Mouse (Mus musculus) lung, postnatal 0 days (tissue): ENCODE measurements at regions not wholly inside any gene's neighbourhood (a gene's known extent, or its start where the extent isn't known, plus 50 kb on each side); places are given as distances from the start of the nearest gene placed in this dataset.

ENCODE experiments used
- ATAC-seq: fragments of 200-750 bp; cut with Nextera tagmentation; 2 replicates; pipeline ENCODE4 v1.8.0; 2017; ENCODE audit warnings: moderate library complexity
- DNase-seq: peaks from one replicate; pipeline ENCODE4 v3.0.0-alpha.2; 2016; ENCODE audit warnings: low spot score
- H3K27ac ChIP-seq: fragments of 300-500 bp; sonication (generic); 2 replicates; pipeline ENCODE4 v1.5.1; 2014; ENCODE audit warnings: antibody characterized with exemption, mild to moderate bottlenecking, low read length, mixed read lengths
- H3K27me3 ChIP-seq: fragments of 300-500 bp; sonication (generic); replicated peaks from 2 replicates; pipeline ENCODE4 v1.6.1; 2014; ENCODE audit warnings: low read length, mixed read lengths; ENCODE audit not compliant: insufficient read depth
- H3K36me3 ChIP-seq: fragments of 300-500 bp; sonication (generic); 2 replicates; pipeline ENCODE4 v1.6.1; 2014; ENCODE audit warnings: low read length, mixed read lengths; ENCODE audit not compliant: insufficient read depth
- H3K4me1 ChIP-seq: fragments of 300-500 bp; sonication (generic); 2 replicates; pipeline ENCODE4 v1.6.1; 2014; ENCODE audit warnings: antibody characterized with exemption, low read depth, low read length, mixed read lengths; ENCODE audit not compliant: insufficient read depth
- H3K4me2 ChIP-seq: fragments of 300-500 bp; sonication (generic); replicated peaks from 2 replicates; pipeline ENCODE4 v1.6.1; 2014; ENCODE audit warnings: low read depth, mild to moderate bottlenecking, low read length, moderate library complexity, mixed read lengths
- H3K4me3 ChIP-seq: fragments of 300-500 bp; sonication (generic); 2 replicates; pipeline ENCODE4 v1.5.1; 2014; ENCODE audit warnings: low read depth, low read length
- H3K9ac ChIP-seq: fragments of 300-500 bp; sonication (generic); replicated peaks from 2 replicates; pipeline ENCODE4 v1.6.1; 2014; ENCODE audit warnings: low read depth, mild to moderate bottlenecking
- H3K9me3 ChIP-seq: fragments of 300-500 bp; sonication (generic); 2 replicates; pipeline ENCODE4 v1.6.1; 2016; ENCODE audit warnings: low read length, mixed read lengths
- CTCF ChIP-seq: IDR thresholded peaks from 2 replicates; pipeline ENCODE4 v1.5.1; 2016; ENCODE audit warnings: antibody characterized with exemption, mild to moderate bottlenecking
- EP300 ChIP-seq: IDR thresholded peaks from 2 replicates; pipeline ENCODE4 v1.6.1; 2016; ENCODE audit warnings: antibody characterized with exemption, mild to moderate bottlenecking, control low read depth
- WGBS: fragments of 180-500 bp; shearing (Covaris S2); extraction: QIAGEN DNeasy Blood & Tissue Kit; methylation state at CpG from one replicate; pipeline ENCODE4 v1.1.7; 2014; 5-methylcytosine and 5-hydroxymethylcytosine counted together

GRCm38 (mm10) chr2:92687702-92688101 is 88.2 kb downstream of the Chst1 start:
- 56% methylated on average over 1 of the region's 1 CpGs for whole genome bisulfite sequencing
- TF ChIP-seq CTCF (no peak), EP300 (no peak)
- Histone ChIP-seq H3K9ac (no peak overlapping the region), H3K4me2 (no peak overlapping the region), H3K27me3 (no peaks in the 10 kb centered on the region), H3K9me3 (no peaks in the 10 kb centered on the region), H3K36me3 (no peaks in the 10 kb centered on the region), H3K4me3 (no peak overlapping the region), H3K27ac (no peak overlapping the region), H3K4me1 (no peaks in the 10 kb centered on the region)
- DNase-seq (no peak), ATAC-seq (no peak)

GRCm38 (mm10) chr2:92689203-92689602 is 89.7 kb downstream of the Chst1 start:
- H3K27me3 ChIP-seq = no peaks in the 10 kb centered on the region
- H3K4me2 ChIP-seq = no peak overlapping the region
- H3K9me3 ChIP-seq = no peaks in the 10 kb centered on the region
- no peak overlapping the region for H3K4me3 ChIP-seq
- H3K9ac ChIP-seq = no peak overlapping the region
- H3K4me1 ChIP-seq = no peaks in the 10 kb centered on the region
- no peaks in the 10 kb centered on the region for H3K36me3 ChIP-seq
- TF ChIP-seq CTCF (no peak), EP300 (no peak)
- no peak overlapping the region for H3K27ac ChIP-seq
- DNase-seq (no peak), ATAC-seq (no peak)
- 49% methylated on average over 2 of the region's 2 CpGs for WGBS

GRCm38 (mm10) chr2:92690304-92690703 is 90.8 kb downstream of the Chst1 start:
- no peaks in the 10 kb centered on the region for H3K27me3 ChIP-seq
- no peaks in the 10 kb centered on the region for H3K9me3 ChIP-seq
- no peak overlapping the region for H3K27ac ChIP-seq
- no peaks in the 10 kb centered on the region for H3K4me1 ChIP-seq
- H3K9ac ChIP-seq = no peak overlapping the region
- DNase-seq (no peak), ATAC-seq (no peak)
- H3K4me2 ChIP-seq = no peak overlapping the region
- no peak overlapping the region for H3K4me3 ChIP-seq
- 73% methylated on average over 2 of the region's 2 CpGs for WGBS
- TF ChIP-seq CTCF (no peak), EP300 (no peak)
- no peaks in the 10 kb centered on the region for H3K36me3 ChIP-seq

- Histone ChIP-seq H3K4me3 (no peak overlapping the region), H3K27ac (no peak overlapping the region), H3K9me3 (no peaks in the 10 kb centered on the region), H3K9ac (no peak overlapping the region), H3K4me2 (no peak overlapping the region), H3K36me3 (no peaks in the 10 kb centered on the region), H3K27me3 (no peaks in the 10 kb centered on the region), H3K4me1 (no peaks in the 10 kb centered on the region)
- no peak for ATAC-seq
- WGBS = 61% methylated on average over 2 of the region's 2 CpGs
- no peak for DNase-seq
- TF ChIP-seq EP300 (no peak), CTCF (no peak)
These were observed 91.9 kb downstream of the Chst1 start for GRCm38 (mm10) chr2:92691438-92691837.

- no peak for ATAC-seq
- no peak overlapping the region for H3K4me2 ChIP-seq
- no peaks in the 10 kb centered on the region for H3K27me3 ChIP-seq
- TF ChIP-seq CTCF (0 out of 2 replicates have a peak, but pooled peaks have one; percentile 22), EP300 (no peak)
- no peaks in the 10 kb centered on the region for H3K9me3 ChIP-seq
- no peak overlapping the region for H3K9ac ChIP-seq
- 65% methylated on average over 1 of the region's 1 CpGs for WGBS
- no peak overlapping the region for H3K4me3 ChIP-seq
- H3K4me1 ChIP-seq = no peaks in the 10 kb centered on the region
- no peak for DNase-seq
- H3K36me3 ChIP-seq = no peaks in the 10 kb centered on the region
- no peak overlapping the region for H3K27ac ChIP-seq
These were observed 93.1 kb downstream of the Chst1 start for GRCm38 (mm10) chr2:92692623-92693022.

GRCm38 (mm10) chr2:92693024-92693423 is 93.5 kb downstream of the Chst1 start:
- no peak overlapping the region for H3K9ac ChIP-seq
- TF ChIP-seq CTCF (no peak), EP300 (no peak)
- DNase-seq = no peak

GRCm38 (mm10) chr2:92694797-92695196 is 95.3 kb downstream of the Chst1 start:
- no peaks in the 10 kb centered on the region for H3K4me1 ChIP-seq
- DNase-seq (no peak), ATAC-seq (no peak)
- WGBS = 75% methylated on average over 2 of the region's 2 CpGs
- TF ChIP-seq EP300 = no peak
- no peak for TF ChIP-seq CTCF
- no peaks in the 10 kb centered on the region for H3K9me3 ChIP-seq
- no peak overlapping the region for H3K4me2 ChIP-seq
- no peak overlapping the region for H3K9ac ChIP-seq
- no peaks in the 10 kb centered on the region for H3K27me3 ChIP-seq
- H3K36me3 ChIP-seq = no peaks in the 10 kb centered on the region
- H3K27ac ChIP-seq = no peak overlapping the region
- no peak overlapping the region for H3K4me3 ChIP-seq

More at GRCm38 (mm10) chr2:92693024-92693423, 93.5 kb downstream of the Chst1 start:
- H3K27ac ChIP-seq = no peak overlapping the region
- H3K4me2 ChIP-seq = no peak overlapping the region
- no peaks in the 10 kb centered on the region for H3K27me3 ChIP-seq
- H3K36me3 ChIP-seq = no peaks in the 10 kb centered on the region
- no peaks in the 10 kb centered on the region for H3K4me1 ChIP-seq
- H3K9me3 ChIP-seq = no peaks in the 10 kb centered on the region
- ATAC-seq = no peak
- no peak overlapping the region for H3K4me3 ChIP-seq
